Mouse (Mus musculus) kidney, postnatal 36 days (tissue): ENCODE data around the gene Gm21887.
"Not testable (repeated sequence)": the region's sequence is repeated elsewhere in the genome, so short reads cannot be mapped to it uniquely, and the experiment has no call there.

ENCODE experiments used
- DNase-seq, 2 experiments: peaks; one replicate each; pipeline ENCODE4 v3.0.0; 2021 to 2022; ENCODE audit warnings: mixed read lengths in 2 of 2

Gm21887 gene

DNA sequence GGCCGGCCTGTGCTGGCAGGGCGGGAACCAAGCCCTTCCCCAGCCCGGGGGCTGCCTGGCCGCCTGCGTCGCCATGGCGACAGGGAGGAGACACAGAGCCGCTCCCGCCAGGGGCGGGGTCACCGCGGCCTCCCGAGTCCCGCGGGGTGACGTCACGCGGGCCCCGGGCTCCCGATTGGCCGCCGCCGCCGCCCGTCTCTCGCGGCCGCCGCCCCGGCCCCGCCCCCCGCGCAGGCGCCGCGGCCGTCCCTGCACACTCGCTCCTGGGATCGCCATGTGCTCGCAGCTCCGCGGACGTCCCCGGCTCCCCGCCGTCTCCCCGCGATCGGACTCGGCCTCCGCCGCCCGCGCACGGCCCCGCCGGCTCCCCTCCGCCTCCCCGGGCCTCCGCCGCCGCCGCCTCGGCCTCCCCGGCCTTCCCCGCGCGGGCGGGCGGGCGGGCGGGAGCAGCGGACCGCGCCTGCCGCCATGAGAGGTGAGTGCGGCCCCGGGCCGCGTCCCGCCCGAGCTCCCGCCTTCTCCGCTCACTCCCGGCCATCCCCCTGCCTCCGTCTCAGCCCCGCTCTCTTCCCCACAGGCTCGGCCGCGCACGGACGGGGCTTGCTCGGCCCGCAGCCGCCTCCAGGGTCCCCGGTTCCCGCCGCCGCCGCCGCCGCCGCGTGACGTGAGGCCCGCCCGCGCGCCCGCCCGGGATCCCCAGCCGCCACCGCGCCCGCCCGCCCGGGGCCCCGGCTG is at the start of gene Gm21887:
Gene Gm21887 (plus strand): TSS at position 644 of the 735 bp plus-strand sequence.
- DNase-seq: peak; percentile 98 to 99

DNA sequence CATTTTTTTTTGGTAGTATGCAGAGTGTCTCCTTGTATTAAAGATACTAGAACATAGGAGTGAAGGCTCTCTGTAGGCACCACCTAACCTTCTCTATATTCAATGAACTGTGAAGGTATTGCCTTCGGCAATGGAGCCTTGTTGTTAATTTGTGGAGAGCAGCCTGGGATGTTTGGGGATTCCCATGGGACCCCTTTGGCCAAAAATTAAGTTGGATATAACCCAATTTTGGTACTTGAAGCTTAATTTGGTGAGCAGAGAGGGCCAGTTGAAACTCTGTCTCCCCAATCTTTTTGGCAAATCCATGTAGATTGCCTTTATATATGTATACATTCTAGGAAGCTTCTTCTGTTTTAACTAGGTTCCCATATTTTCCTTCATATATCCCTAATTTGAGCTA is 40.1 kb upstream of the Gm21887 start:
- no peak for DNase-seq

DNA sequence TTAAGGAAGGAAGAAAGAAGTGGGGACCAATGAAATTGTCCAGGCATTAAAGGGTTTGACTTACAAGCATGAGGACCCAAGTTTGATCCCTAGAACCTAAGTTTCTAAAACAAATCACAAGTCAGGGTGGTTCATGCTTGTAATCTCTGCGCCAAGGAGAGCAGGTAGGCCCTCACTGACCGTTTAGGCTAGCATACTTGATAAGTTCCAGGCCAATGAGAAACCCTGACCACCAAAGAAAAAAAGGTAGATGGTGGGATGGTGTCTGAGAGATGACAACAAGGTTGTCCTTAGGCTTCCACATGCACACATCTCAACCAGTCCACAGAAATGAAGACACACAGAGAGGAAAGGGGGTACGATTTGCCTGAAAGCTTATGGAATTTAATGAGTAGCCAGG is 39.7 kb upstream of the Gm21887 start:
- not testable (repeated sequence) for DNase-seq

DNA sequence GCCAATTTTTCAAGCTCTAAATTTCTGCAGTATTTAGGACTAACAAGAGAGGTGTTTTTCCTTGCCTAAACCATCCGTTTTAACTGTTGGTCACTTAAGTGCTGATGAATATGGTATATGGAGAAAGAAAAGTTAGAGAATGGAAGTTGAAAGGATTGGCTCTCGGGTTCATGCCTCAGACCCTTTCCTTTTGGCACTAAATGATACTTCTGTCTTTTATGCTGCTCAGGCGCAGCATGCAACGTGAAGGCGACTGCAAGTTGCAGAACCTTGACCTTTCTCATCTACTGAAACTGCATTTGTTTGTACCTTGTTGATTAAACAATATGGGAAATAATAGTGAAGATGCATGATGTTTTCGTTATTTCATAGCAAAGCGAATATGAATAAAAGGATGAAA is 38.9 kb upstream of the Gm21887 start:
- not testable (repeated sequence) for DNase-seq

DNA sequence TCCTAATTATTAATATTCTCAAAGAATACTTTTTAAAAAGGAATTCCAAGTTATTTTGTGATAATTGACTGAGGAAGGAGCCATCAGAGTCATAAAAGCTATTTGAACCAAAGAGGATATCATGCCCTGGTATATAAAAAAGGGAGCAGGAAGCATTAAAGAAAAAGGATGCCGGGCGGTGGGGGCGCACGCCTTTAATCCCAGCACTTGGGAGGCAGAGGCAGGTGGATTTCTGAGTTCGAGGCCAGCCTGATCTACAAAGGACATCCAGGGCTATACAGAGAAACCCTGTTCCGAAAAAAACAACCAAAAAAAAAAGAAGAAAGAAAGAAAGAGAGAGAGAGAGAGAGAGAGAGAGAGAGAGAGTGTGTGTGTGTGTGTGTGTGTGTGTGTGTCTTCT is 37.9 kb upstream of the Gm21887 start:
- not testable (repeated sequence) for DNase-seq

GRCm38 (mm10) chrX:169972131-169972530 is 37.3 kb upstream of the Gm21887 start:
- DNase-seq: not testable (repeated sequence)

DNA sequence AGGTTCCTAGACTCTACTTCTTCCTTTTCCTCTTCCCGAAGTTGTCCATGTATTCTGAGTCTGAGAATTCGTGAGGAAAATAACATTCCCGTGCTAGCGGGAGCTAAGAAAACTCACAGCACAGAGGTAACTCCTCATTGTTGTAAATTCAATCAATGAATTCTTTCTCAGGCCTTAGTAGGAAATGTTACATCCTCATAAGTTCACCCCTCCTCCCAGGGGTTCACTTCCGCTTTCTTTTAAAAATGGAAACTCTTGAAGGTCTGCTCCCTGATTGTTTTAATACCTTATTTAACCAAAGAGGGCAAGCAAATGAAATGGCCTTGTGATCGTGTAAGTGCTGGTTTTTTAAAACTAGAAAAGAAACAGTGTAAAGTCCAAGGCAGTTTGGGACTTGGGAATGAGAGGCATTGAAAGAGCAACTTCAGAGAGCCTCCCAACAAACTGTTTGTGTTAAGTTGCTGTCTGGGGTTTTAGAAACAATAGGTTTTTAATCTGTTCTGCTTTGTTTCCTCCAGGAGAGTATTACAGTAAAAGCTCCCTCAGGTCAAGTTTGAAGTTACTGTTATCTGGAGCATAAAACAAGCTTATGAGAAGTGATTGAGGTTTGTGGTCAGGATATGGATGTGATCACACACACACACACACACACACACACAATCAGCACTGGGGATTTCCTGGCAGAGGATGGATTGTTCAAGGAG is 36.5 kb upstream of the Gm21887 start:
- DNase-seq: not testable (repeated sequence)

- DNase-seq: peak in 1 of 2 experiments; percentile 1
Measured at GRCm38 (mm10) chrX:169973806-169974205, 35.7 kb upstream of the Gm21887 start.

- peak in 1 of 2 experiments; percentile 5 for DNase-seq
Measured at GRCm38 (mm10) chrX:169974456-169974855, 35.0 kb upstream of the Gm21887 start.

DNA sequence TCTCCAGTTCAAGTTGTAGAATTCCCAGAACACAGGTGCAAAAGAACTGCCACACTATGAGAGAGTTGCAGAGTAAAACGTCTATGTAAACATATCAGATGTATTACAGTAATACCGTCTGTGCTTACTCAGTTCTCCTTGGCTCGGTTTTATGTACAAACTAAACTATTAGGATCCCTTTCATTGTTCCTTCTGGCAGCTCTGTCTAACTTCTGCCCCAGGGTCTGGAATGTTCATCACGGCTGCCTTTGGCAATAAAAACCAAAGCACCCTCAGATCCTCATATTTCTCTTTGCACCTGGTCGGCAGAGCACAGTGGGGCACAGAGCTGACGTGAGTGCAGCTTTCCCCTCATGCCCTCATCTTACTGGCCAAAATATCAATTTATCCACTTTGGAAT is 34.5 kb upstream of the Gm21887 start:
- DNase-seq: not testable (repeated sequence)

DNA sequence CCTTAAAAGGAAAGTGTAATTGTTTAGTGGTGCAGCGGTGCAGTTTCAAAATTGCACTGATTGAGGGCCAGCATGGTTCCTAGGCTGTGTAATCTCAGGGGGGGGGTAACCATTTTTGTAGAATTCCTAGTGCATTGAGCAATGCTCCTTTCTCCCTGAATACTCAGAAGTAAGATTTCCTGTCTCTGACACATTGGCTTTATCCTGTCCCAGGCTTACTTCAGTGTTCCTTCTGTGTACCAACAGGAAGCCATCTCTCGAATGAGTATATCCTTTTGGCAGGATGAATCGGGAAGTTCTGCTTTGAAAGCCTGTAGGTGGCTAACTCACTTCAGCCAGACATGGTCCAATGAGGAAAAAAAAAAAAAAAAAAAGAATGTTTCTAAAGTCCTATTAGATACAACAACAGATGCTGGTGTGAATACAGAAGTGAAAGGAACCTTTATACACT is 33.8 kb upstream of the Gm21887 start:
- peak in 1 of 2 experiments; percentile 69 for DNase-seq

GRCm38 (mm10) chrX:169976340-169976739 is 33.1 kb upstream of the Gm21887 start:
- DNase-seq: not testable (repeated sequence)

DNA sequence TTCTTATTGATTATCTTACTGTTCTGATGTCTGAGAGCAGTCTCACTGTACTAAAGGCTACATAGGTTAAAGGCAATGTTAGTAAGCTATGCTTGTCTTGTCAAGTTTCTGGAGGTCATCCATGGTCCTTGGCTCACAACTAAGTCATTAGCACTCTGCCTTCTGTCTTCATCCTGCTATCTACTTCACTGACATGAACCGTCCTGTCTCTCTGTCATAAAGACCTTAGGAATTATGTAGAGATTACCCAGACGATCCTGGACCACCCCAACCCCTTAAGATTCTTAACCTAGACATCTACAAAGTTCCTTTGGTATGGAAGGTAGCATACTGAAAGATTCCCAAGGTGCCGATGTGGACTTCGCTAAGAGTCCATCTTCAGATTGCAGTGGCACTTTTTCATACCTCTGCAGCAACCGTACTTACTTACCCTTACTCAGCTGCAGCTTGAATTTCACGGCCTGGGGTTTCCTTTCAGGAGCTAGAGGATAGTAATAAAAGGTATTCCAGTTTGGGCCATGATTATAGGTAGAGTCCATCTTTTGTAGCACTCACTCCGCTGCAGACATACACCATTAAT is 31.5 kb upstream of the Gm21887 start:
- not testable (repeated sequence) for DNase-seq

GRCm38 (mm10) chrX:169978436-169979381 is 30.8 kb upstream of the Gm21887 start:
- peak; percentile 55 to 82 for DNase-seq

DNA sequence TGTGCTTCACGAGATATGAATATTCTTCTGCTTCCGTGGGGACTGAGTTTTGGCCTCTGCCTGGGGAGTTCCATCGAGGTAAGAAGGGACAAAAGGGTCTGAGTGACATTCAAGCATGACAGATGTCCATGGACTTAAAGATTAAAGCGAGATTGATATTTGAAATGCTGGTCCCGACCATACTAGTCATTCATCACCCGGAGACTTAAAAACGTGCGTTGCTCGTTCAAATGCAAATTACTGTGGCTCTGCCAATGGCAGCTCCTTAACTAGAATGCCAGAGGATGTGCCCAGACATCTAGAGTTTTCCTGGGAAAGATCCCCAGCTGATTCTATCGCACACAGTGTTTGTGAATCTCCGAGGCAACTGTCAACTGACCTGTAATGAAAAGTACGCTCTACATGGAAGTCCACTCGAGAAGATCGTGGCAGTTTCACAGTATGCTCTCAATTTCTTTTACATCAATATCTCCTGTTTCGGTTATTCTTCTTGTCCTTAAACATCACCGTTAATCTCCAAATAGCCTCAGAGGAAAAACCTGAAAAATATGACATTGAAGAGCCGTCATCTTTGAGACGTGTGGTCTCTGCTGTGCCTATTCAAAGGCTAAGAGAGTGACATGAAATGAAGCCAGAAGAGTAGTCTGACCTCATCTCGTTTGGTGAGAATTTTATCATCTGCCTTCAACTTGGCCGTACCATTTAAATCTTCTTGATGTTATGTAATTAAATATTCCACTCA is 29.8 kb upstream of the Gm21887 start:
- DNase-seq: peak in 1 of 2 experiments; percentile 9

GRCm38 (mm10) chrX:169980203-169980556 is 29.3 kb upstream of the Gm21887 start:
- not testable (repeated sequence) for DNase-seq

DNA sequence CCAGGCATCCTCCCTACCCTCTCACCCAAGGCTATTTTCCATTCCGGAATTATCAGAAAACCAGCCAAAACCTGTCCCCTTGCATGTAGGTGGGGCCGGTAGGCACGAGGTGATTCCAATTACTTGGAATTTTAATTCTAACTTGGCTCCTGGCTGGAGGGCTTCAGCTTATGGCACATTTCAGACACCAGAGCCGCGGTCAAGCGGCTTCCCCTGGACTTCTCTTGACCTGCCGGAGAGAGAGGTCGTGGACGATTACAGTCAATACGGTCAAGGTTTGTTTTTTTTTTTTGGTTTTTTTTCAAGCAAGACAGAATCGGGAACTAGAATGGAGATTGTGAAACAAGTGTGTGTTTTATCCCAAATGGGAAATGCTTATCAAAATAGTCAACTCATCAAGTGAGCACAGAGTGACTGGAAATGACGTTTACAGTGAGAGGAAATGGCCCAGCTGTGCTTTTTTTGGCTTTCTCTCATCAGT is 28.6 kb upstream of the Gm21887 start:
- no peak for DNase-seq

DNA sequence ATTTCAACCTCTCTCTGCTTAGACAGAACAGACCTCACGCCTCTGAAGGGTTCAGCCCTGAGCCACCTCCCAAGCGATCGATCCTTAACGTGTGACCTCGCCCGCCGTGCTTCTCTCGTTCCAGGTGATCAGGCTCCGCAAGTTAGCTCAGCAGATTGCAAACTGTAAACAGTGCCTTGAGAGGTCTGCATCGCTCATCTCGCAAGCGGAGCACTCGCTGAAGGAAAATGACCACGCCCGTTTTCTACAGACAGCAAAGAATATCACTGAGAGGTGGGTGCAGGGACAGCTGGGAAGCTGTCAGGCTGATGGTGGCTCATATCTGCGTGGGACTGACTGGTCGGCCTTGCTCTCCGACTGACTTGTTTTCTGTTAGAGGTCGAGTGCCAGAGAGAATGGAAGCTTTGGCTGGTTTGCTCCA is 27.7 kb upstream of the Gm21887 start:
- DNase-seq: not testable (repeated sequence)

- not testable (repeated sequence) for DNase-seq
Measured at GRCm38 (mm10) chrX:169982606-169983400, 26.7 kb upstream of the Gm21887 start.

DNA sequence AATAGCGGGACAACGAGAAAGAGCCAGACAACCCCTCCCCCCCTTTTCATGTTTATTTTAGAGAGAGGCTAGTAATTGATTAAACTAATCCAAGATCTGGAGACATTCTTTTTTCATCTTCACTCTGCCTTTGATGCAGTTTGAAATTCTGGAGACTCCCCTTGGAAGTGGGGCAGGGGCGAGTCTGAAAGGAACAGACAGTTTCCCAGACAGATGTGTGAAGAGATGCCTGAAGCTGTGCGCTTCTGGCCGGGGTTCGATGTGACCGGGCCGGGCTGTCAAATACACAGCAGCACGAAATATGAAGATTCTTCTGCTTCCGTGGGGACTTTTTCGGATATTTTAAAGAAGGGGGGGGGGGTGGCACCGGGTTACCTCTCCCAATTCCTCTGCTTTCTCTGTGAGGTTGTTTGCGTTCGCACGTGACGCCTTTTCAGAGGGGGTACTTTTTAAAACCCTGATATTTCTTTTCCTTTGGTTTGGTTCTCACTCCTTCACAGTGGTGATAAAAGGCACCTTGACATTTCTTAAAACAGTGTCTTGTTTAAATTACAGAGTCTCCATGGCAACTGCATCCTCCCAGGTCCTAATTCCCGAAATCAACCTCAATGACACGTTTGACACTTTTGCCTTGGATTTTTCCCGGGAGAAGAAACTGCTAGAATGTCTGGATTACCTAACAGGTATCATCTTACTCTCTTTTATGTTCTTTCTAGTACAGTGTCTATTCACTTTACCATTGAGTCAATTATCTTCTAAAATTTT is 25.9 kb upstream of the Gm21887 start:
- not testable (repeated sequence) for DNase-seq
